Mouse (Mus musculus): ENCODE results near the gene Zfp13. TPM values are rescaled to one million over a fixed set of nuclear protein-coding genes. Genes with fewer than 3 reads are reported as not detected.
"Not testable (repeated sequence)": the region's sequence is repeated elsewhere in the genome, so short reads cannot be mapped to it uniquely, and the experiment has no call there.

Zfp13 gene
- polyA plus RNA-seq, 1 experiment from 2014 or later, result 8.9 TPM

DNA sequence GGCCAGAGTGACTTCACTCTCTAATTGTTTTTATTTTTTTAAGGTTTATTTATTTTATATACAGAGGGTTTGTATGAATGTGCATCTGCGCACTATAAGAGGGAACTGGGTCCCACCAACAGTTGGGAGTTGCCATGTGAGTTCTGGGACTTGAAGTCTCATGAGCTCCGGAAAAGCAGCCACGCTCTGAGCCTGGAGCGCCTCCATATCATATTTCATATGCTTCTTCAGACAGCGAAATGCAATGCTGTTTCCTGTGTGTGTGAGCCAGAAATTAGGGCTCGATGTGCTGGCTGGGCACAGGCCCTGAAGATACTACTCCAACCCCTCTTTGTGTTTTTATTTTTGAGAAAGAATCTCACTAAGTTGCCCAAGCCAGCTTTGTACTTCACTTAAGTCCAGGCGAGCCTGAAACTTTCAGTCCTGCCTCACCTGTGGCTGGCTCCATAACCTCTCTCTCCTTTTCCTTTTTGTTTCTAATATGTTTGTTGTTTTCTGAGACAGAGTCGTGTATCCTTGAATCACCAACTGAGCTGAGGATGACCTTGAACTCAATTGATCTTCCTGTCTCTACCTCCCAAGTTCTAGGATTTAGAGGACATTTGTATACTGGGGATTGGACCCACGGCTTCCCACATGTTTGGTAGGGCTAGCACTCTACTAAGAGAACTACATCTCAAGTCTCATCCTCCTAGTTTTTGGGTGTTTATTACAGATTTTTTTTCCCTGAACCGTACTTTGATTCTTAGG, 2.7 kb upstream of the Zfp13 start:
- Histone ChIP-seq H3K4me1 (ENCODE audit: control insufficient read depth in 2 of 2, insufficient read depth in 2 of 2, low read length in 2 of 2) (peaks cover 6 to 10% of the 10 kb centered on the region in 2 experiments; a peak in 3 of 4 replicates), H3K27ac (replicated peaks in 1 of 2; ENCODE audit: control insufficient read depth in 1 of 2, insufficient read depth in 1 of 2, low read depth in 2 of 2, low read length in 2 of 2) (no peak overlapping the region), H3K4me3 (ENCODE audit: control insufficient read depth in 1 of 2, insufficient read depth in 1 of 2, low read depth in 1 of 2, low read length in 2 of 2) (no peak overlapping the region), H3K27me3 (ENCODE audit: control insufficient read depth, insufficient read depth, low read length) (no peaks in the 10 kb centered on the region), H3K36me3 (ENCODE audit: control insufficient read depth, insufficient read depth, low read length) (no peaks in the 10 kb centered on the region), H3K9me3 (ENCODE audit: control insufficient read depth, low read length) (no peaks in the 10 kb centered on the region), H3K4me2 (ENCODE audit: low read length) (no peak overlapping the region), H3K9ac (ENCODE audit: low read length) (no peak overlapping the region)
- no peak for ATAC-seq (ENCODE audit: insufficient number of reproducible peaks, insufficient read depth, low FRiP score, low read depth)
- WGBS, result 49% methylated on average over 10 of the region's 10 CpGs

DNA sequence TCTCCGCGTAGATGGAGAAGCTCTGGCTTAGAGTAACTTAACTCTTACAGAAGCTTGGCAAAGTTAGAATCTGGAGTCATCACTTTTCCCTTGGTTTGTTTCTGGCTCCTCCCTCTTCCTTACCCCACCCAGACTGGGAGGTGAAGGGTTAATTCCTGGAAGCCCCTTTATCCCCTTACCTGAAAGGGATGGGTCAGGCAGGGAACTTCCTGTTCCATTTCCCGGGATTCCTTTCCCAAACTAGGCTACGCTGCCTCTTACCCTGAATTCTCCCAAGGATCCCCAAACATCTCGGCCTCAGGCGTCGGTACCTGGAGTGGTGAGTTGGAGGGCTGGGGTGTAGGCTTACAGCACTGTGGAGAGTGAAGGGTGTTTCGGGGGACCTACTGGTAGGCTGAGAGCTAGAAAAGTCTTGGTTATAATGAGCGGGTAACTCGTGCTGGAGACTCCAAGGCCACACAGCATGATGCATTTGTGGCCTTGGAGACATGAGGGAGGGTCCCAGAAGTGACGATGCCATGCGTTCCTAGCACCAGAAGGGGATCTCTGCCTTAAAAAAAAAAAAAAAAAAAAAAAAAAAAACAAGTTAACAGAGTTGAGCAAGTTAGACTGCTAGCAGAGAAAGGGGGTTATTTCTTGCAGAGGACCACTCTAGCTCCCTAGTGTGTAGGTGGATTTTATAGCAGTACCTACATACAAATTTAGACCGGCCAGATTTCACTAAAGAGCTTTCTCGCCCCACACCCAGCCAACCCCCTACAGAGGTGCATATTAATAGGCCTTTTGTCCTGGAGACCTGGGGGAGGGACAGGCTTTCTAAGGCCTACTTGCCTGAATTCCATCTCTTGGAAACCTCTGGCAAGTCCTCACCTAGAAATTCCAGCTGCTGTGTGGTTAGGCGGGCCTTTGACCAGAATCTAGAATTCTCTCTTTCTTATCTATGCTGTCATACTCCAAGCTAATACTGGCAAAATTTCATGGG, 1.6 kb upstream of the Zfp13 start, which contains the start of gene Zscan10:
Gene Zscan10, plus strand, starts transcription at position 216 of the 982 bp plus-strand sequence.
- peak within 1 kb of the TSS in 1 of 2 experiments; percentile 91; a peak in 2 of 4 replicates for H3K27ac ChIP-seq (replicated peaks in 1 of 2; ENCODE audit: control insufficient read depth in 1 of 2, insufficient read depth in 1 of 2, low read depth in 2 of 2, low read length in 2 of 2)
- ATAC-seq (ENCODE audit: insufficient number of reproducible peaks, insufficient read depth, low FRiP score, low read depth), result no peak
- no peaks in the 10 kb centered on the region for H3K36me3 ChIP-seq (ENCODE audit: control insufficient read depth, insufficient read depth, low read length)
- H3K4me3 ChIP-seq (ENCODE audit: control insufficient read depth in 1 of 2, insufficient read depth in 1 of 2, low read depth in 1 of 2, low read length in 2 of 2), result peak within 1 kb of the TSS in 1 of 2 experiments; percentile 55; a peak in 2 of 4 replicates
- H3K4me2 ChIP-seq (ENCODE audit: low read length), result peak within 1 kb of the TSS; percentile 93
- peak within 1 kb of the TSS; percentile 84 for H3K9ac ChIP-seq (ENCODE audit: low read length)
- peaks cover 6 to 10% of the 10 kb centered on the region in 2 experiments; a peak in 3 of 4 replicates for H3K4me1 ChIP-seq (ENCODE audit: control insufficient read depth in 2 of 2, insufficient read depth in 2 of 2, low read length in 2 of 2)
- no peaks in the 10 kb centered on the region for H3K27me3 ChIP-seq (ENCODE audit: control insufficient read depth, insufficient read depth, low read length)
- 48% methylated on average over 15 of the region's 15 CpGs for WGBS
- H3K9me3 ChIP-seq (ENCODE audit: control insufficient read depth, low read length), result no peaks in the 10 kb centered on the region

DNA sequence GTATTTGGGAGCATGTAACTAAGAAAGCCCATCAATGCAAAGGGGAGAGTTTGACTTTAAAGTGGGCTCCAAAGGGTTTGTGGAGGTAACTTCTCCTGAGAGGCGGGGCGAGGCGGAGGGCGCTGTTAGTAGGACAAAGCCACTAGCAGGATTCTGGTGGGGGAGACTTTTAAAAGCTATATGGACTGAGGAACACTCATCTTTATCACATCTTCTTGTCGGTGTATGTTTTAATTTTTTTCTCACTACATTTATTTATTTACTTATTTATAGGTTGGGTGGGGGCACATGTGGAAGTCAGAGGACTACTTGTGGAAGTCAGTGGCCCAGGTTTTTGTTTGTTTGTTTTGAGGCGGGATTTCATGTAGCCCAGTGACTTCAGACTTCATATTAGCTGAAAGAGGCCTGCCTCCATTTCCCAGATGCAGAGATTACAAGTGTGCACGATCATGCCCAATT, 347 bp upstream of the Zfp13 start:
- WGBS, result 22% methylated on average over 7 of the region's 7 CpGs
- Histone ChIP-seq H3K4me2 (ENCODE audit: low read length) (peak overlapping the region; percentile 93), H3K36me3 (ENCODE audit: control insufficient read depth, insufficient read depth, low read length) (no peaks in the 10 kb centered on the region), H3K9ac (ENCODE audit: low read length) (peak overlapping the region; percentile 84), H3K9me3 (ENCODE audit: control insufficient read depth, low read length) (no peaks in the 10 kb centered on the region), H3K4me1 (ENCODE audit: control insufficient read depth in 2 of 2, insufficient read depth in 2 of 2, low read length in 2 of 2) (peaks cover 6 to 10% of the 10 kb centered on the region in 2 experiments; a peak in 3 of 4 replicates), H3K27ac (replicated peaks in 1 of 2; ENCODE audit: control insufficient read depth in 1 of 2, insufficient read depth in 1 of 2, low read depth in 2 of 2, low read length in 2 of 2) (peak overlapping the region; percentile 88 to 91), H3K27me3 (ENCODE audit: control insufficient read depth, insufficient read depth, low read length) (no peaks in the 10 kb centered on the region), H3K4me3 (ENCODE audit: control insufficient read depth in 1 of 2, insufficient read depth in 1 of 2, low read depth in 1 of 2, low read length in 2 of 2) (peak overlapping the region; percentile 54 to 55)
- ATAC-seq (ENCODE audit: insufficient number of reproducible peaks, insufficient read depth, low FRiP score, low read depth), result no peak

- H3K4me1 ChIP-seq (ENCODE audit: control insufficient read depth in 2 of 2, insufficient read depth in 2 of 2, low read length in 2 of 2), result peaks cover 6 to 14% of the 10 kb centered on the region in 2 experiments; a peak in 3 of 4 replicates
- not testable (repeated sequence) for H3K36me3 ChIP-seq (ENCODE audit: control insufficient read depth, insufficient read depth, low read length); H3K4me3 ChIP-seq (ENCODE audit: control insufficient read depth in 1 of 2, insufficient read depth in 1 of 2, low read depth in 1 of 2, low read length in 2 of 2); H3K9me3 ChIP-seq (ENCODE audit: control insufficient read depth, low read length); H3K27ac ChIP-seq (replicated peaks in 1 of 2; ENCODE audit: control insufficient read depth in 1 of 2, insufficient read depth in 1 of 2, low read depth in 2 of 2, low read length in 2 of 2); H3K4me2 ChIP-seq (ENCODE audit: low read length); ATAC-seq (ENCODE audit: insufficient number of reproducible peaks, insufficient read depth, low FRiP score, low read depth); H3K27me3 ChIP-seq (ENCODE audit: control insufficient read depth, insufficient read depth, low read length); H3K9ac ChIP-seq (ENCODE audit: low read length)
- 73% methylated on average over 4 of the region's 4 CpGs for WGBS
Measured at GRCm38 (mm10) chr17:23595139-23595538, 4.1 kb downstream of the Zfp13 start.

DNA sequence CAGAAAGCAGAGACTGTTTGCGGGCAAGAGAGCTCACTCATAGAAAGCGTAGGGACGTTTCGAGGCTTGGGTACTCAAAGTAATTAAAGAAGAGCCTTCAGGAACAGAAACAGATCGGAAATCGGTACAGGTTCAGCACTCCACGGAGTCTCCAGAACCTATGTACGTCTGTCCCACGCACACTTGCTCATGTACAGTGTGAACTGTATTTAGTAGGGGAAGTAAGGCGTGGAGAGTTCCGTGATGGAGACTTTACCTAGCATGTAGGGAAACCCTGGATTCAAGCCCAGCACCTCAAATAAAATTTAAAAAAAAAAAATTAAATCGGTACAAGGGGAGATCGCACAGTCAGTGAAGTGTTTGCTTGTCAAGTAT, 6.4 kb downstream of the Zfp13 start:
- no peak for ATAC-seq (ENCODE audit: insufficient number of reproducible peaks, insufficient read depth, low FRiP score, low read depth)

GRCm38 (mm10) chr17:23592208-23592925, 6.9 kb downstream of the Zfp13 start:
- peak overlapping the region; percentile 48 to 79 for H3K27ac ChIP-seq (replicated peaks in 1 of 2; ENCODE audit: control insufficient read depth in 1 of 2, insufficient read depth in 1 of 2, low read depth in 2 of 2, low read length in 2 of 2)
- no peaks in the 10 kb centered on the region for H3K9me3 ChIP-seq (ENCODE audit: control insufficient read depth, low read length)
- peaks cover 0 to 3% of the 10 kb centered on the region in 2 experiments; a peak in 1 of 4 replicates for H3K4me1 ChIP-seq (ENCODE audit: control insufficient read depth in 2 of 2, insufficient read depth in 2 of 2, low read length in 2 of 2)
- peak; percentile 95 for ATAC-seq (ENCODE audit: insufficient number of reproducible peaks, insufficient read depth, low FRiP score, low read depth)
- peak overlapping the region; percentile 71 for H3K9ac ChIP-seq (ENCODE audit: low read length)
- peak overlapping the region; percentile 89 for H3K4me2 ChIP-seq (ENCODE audit: low read length)
- no peaks in the 10 kb centered on the region for H3K27me3 ChIP-seq (ENCODE audit: control insufficient read depth, insufficient read depth, low read length)
- peak overlapping the region; percentile 43 to 66 for H3K4me3 ChIP-seq (ENCODE audit: control insufficient read depth in 1 of 2, insufficient read depth in 1 of 2, low read depth in 1 of 2, low read length in 2 of 2)
- WGBS, result 8% methylated on average over 34 of the region's 34 CpGs
- no peaks in the 10 kb centered on the region for H3K36me3 ChIP-seq (ENCODE audit: control insufficient read depth, insufficient read depth, low read length)

More for the DNA sequence above, 6.4 kb downstream of the Zfp13 start:
- H3K27me3 ChIP-seq (ENCODE audit: control insufficient read depth, insufficient read depth, low read length), result no peaks in the 10 kb centered on the region
- peak overlapping the region; percentile 89 for H3K4me2 ChIP-seq (ENCODE audit: low read length)
- H3K9me3 ChIP-seq (ENCODE audit: control insufficient read depth, low read length), result no peaks in the 10 kb centered on the region
- peak overlapping the region; percentile 71 for H3K9ac ChIP-seq (ENCODE audit: low read length)
- H3K4me3 ChIP-seq (ENCODE audit: control insufficient read depth in 1 of 2, insufficient read depth in 1 of 2, low read depth in 1 of 2, low read length in 2 of 2), result peak overlapping the region; percentile 43 to 66
- 13% methylated on average over 13 of the region's 13 CpGs for WGBS
- H3K27ac ChIP-seq (replicated peaks in 1 of 2; ENCODE audit: control insufficient read depth in 1 of 2, insufficient read depth in 1 of 2, low read depth in 2 of 2, low read length in 2 of 2), result peak overlapping the region; percentile 48 to 79
- no peaks in the 10 kb centered on the region for H3K36me3 ChIP-seq (ENCODE audit: control insufficient read depth, insufficient read depth, low read length)
- peaks cover 0 to 3% of the 10 kb centered on the region in 2 experiments; a peak in 1 of 4 replicates for H3K4me1 ChIP-seq (ENCODE audit: control insufficient read depth in 2 of 2, insufficient read depth in 2 of 2, low read length in 2 of 2)

DNA sequence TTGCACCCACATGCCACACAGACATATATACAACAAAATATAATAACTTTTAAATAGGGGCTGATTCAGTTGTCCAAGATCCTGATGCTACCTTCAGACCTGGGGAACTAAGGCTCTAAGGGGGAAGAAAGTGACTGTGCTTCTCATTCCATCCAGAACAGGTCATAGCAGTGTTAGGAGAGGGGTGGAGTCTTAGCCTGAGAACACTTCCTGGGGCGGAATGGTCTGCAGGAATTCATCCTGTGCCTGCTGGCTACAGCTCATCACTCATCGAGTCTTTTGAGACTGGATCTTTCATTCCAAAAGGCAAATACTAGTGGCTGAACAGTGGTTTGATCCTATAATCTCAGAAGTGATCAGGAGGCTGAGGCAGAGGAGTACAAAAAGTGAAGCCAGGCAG, 12.0 kb downstream of the Zfp13 start:
- Histone ChIP-seq H3K4me3 (ENCODE audit: control insufficient read depth in 1 of 2, insufficient read depth in 1 of 2, low read depth in 1 of 2, low read length in 2 of 2) (no peak overlapping the region), H3K9ac (ENCODE audit: low read length) (no peak overlapping the region), H3K4me1 (ENCODE audit: control insufficient read depth in 2 of 2, insufficient read depth in 2 of 2, low read length in 2 of 2) (peaks cover 3 to 15% of the 10 kb centered on the region in 2 experiments; a peak in 3 of 4 replicates), H3K9me3 (ENCODE audit: control insufficient read depth, low read length) (no peaks in the 10 kb centered on the region), H3K27ac (replicated peaks in 1 of 2; ENCODE audit: control insufficient read depth in 1 of 2, insufficient read depth in 1 of 2, low read depth in 2 of 2, low read length in 2 of 2) (no peak overlapping the region), H3K27me3 (ENCODE audit: control insufficient read depth, insufficient read depth, low read length) (no peaks in the 10 kb centered on the region), H3K4me2 (ENCODE audit: low read length) (no peak overlapping the region), H3K36me3 (ENCODE audit: control insufficient read depth, insufficient read depth, low read length) (0 out of 2 replicates have a peak, but pooled peaks cover 5% of the 10 kb centered on the region)
- 28% methylated on average over 2 of the region's 2 CpGs for WGBS
- ATAC-seq (ENCODE audit: insufficient number of reproducible peaks, insufficient read depth, low FRiP score, low read depth), result no peak
